Mouse (Mus musculus): ENCODE measurements around the gene Lcn2. TPM values are rescaled to one million over a fixed set of nuclear protein-coding genes. Genes with fewer than 3 reads are reported as not detected.

Gene Lcn2
- polyA plus RNA-seq, 1 experiment, result 328 TPM

- Histone ChIP-seq H3K36me3 (ENCODE audit: control insufficient read depth, insufficient read depth, low read length) (no peaks in the 10 kb centered on the region), H3K27me3 (ENCODE audit: control insufficient read depth, insufficient read depth, low read length) (no peaks in the 10 kb centered on the region), H3K27ac (ENCODE audit: control insufficient read depth, insufficient read depth, low read depth, low read length) (no peak overlapping the region), H3K4me3 (ENCODE audit: control insufficient read depth, low read depth, low read length) (no peak overlapping the region), H3K4me1 (ENCODE audit: control insufficient read depth, insufficient read depth, low read length) (peaks cover 9% of the 10 kb centered on the region)
- TF ChIP-seq POLR2A (IDR thresholded peaks at IDR 0.05; ENCODE audit: control insufficient read depth, low read depth, low read length) (no peak), CTCF (IDR thresholded peaks at IDR 0.05; ENCODE audit: control insufficient read depth, insufficient read depth, insufficient replicate concordance, low read depth, low read length) (no peak)
These were observed 37.5 kb downstream of the Lcn2 start for GRCm38 (mm10) chr2:32350471-32351051.

- TF ChIP-seq CTCF (IDR thresholded peaks at IDR 0.05; ENCODE audit: control insufficient read depth, insufficient read depth, insufficient replicate concordance, low read depth, low read length) (no peak), POLR2A (IDR thresholded peaks at IDR 0.05; ENCODE audit: control insufficient read depth, low read depth, low read length) (no peak)
- H3K4me1 ChIP-seq (ENCODE audit: control insufficient read depth, insufficient read depth, low read length), result peaks cover 9% of the 10 kb centered on the region
- no peaks in the 10 kb centered on the region for H3K36me3 ChIP-seq (ENCODE audit: control insufficient read depth, insufficient read depth, low read length)
- H3K4me3 ChIP-seq (ENCODE audit: control insufficient read depth, low read depth, low read length), result no peak overlapping the region
- H3K27ac ChIP-seq (ENCODE audit: control insufficient read depth, insufficient read depth, low read depth, low read length), result no peak overlapping the region
- no peaks in the 10 kb centered on the region for H3K27me3 ChIP-seq (ENCODE audit: control insufficient read depth, insufficient read depth, low read length)
These were observed 38.3 kb downstream of the Lcn2 start for GRCm38 (mm10) chr2:32349625-32350255.

- TF ChIP-seq POLR2A (IDR thresholded peaks at IDR 0.05; ENCODE audit: control insufficient read depth, low read depth, low read length), result no peak
- H3K4me3 ChIP-seq (ENCODE audit: control insufficient read depth, low read depth, low read length), result no peak overlapping the region
- peaks cover 9% of the 10 kb centered on the region for H3K4me1 ChIP-seq (ENCODE audit: control insufficient read depth, insufficient read depth, low read length)
- no peak overlapping the region for H3K27ac ChIP-seq (ENCODE audit: control insufficient read depth, insufficient read depth, low read depth, low read length)
- H3K36me3 ChIP-seq (ENCODE audit: control insufficient read depth, insufficient read depth, low read length), result no peaks in the 10 kb centered on the region
- H3K27me3 ChIP-seq (ENCODE audit: control insufficient read depth, insufficient read depth, low read length), result no peaks in the 10 kb centered on the region
These were observed 39.7 kb downstream of the Lcn2 start for GRCm38 (mm10) chr2:32348311-32348710.

GRCm38 (mm10) chr2:32347019-32347418, 41.0 kb downstream of the Lcn2 start:
- TF ChIP-seq CTCF (IDR thresholded peaks at IDR 0.05; ENCODE audit: control insufficient read depth, insufficient read depth, insufficient replicate concordance, low read depth, low read length), result no peak
- no peak for TF ChIP-seq POLR2A (IDR thresholded peaks at IDR 0.05; ENCODE audit: control insufficient read depth, low read depth, low read length)
- H3K36me3 ChIP-seq (ENCODE audit: control insufficient read depth, insufficient read depth, low read length), result no peaks in the 10 kb centered on the region
- peaks cover 5% of the 10 kb centered on the region for H3K4me1 ChIP-seq (ENCODE audit: control insufficient read depth, insufficient read depth, low read length)

GRCm38 (mm10) chr2:32344598-32345321, 43.3 kb downstream of the Lcn2 start:
- TF ChIP-seq CTCF (IDR thresholded peaks at IDR 0.05; ENCODE audit: control insufficient read depth, insufficient read depth, insufficient replicate concordance, low read depth, low read length) (no peak), POLR2A (IDR thresholded peaks at IDR 0.05; ENCODE audit: control insufficient read depth, low read depth, low read length) (no peak)
- Histone ChIP-seq H3K4me3 (ENCODE audit: control insufficient read depth, low read depth, low read length) (no peak overlapping the region), H3K27me3 (ENCODE audit: control insufficient read depth, insufficient read depth, low read length) (no peaks in the 10 kb centered on the region), H3K36me3 (ENCODE audit: control insufficient read depth, insufficient read depth, low read length) (no peaks in the 10 kb centered on the region), H3K4me1 (ENCODE audit: control insufficient read depth, insufficient read depth, low read length) (peaks cover 7% of the 10 kb centered on the region), H3K27ac (ENCODE audit: control insufficient read depth, insufficient read depth, low read depth, low read length) (no peak overlapping the region)

More at GRCm38 (mm10) chr2:32347019-32347418, 41.0 kb downstream of the Lcn2 start:
- no peak overlapping the region for H3K27ac ChIP-seq (ENCODE audit: control insufficient read depth, insufficient read depth, low read depth, low read length)
- H3K4me3 ChIP-seq (ENCODE audit: control insufficient read depth, low read depth, low read length), result no peak overlapping the region
- no peaks in the 10 kb centered on the region for H3K27me3 ChIP-seq (ENCODE audit: control insufficient read depth, insufficient read depth, low read length)

GRCm38 (mm10) chr2:32344056-32344455, 44.0 kb downstream of the Lcn2 start:
- Histone ChIP-seq H3K27ac (ENCODE audit: control insufficient read depth, insufficient read depth, low read depth, low read length) (no peak overlapping the region), H3K36me3 (ENCODE audit: control insufficient read depth, insufficient read depth, low read length) (no peaks in the 10 kb centered on the region), H3K4me1 (ENCODE audit: control insufficient read depth, insufficient read depth, low read length) (peaks cover 7% of the 10 kb centered on the region)

GRCm38 (mm10) chr2:32343351-32343671, 44.7 kb downstream of the Lcn2 start:
- peaks cover 7% of the 10 kb centered on the region for H3K4me1 ChIP-seq (ENCODE audit: control insufficient read depth, insufficient read depth, low read length)
- H3K27me3 ChIP-seq (ENCODE audit: control insufficient read depth, insufficient read depth, low read length), result no peaks in the 10 kb centered on the region
- no peak overlapping the region for H3K4me3 ChIP-seq (ENCODE audit: control insufficient read depth, low read depth, low read length)
- H3K36me3 ChIP-seq (ENCODE audit: control insufficient read depth, insufficient read depth, low read length), result no peaks in the 10 kb centered on the region
- H3K27ac ChIP-seq (ENCODE audit: control insufficient read depth, insufficient read depth, low read depth, low read length), result no peak overlapping the region
- TF ChIP-seq POLR2A (IDR thresholded peaks at IDR 0.05; ENCODE audit: control insufficient read depth, low read depth, low read length) (no peak), CTCF (IDR thresholded peaks at IDR 0.05; ENCODE audit: control insufficient read depth, insufficient read depth, insufficient replicate concordance, low read depth, low read length) (no peak)

More at GRCm38 (mm10) chr2:32344056-32344455, 44.0 kb downstream of the Lcn2 start:
- TF ChIP-seq CTCF (IDR thresholded peaks at IDR 0.05; ENCODE audit: control insufficient read depth, insufficient read depth, insufficient replicate concordance, low read depth, low read length), result no peak
- TF ChIP-seq POLR2A (IDR thresholded peaks at IDR 0.05; ENCODE audit: control insufficient read depth, low read depth, low read length), result no peak
- H3K27me3 ChIP-seq (ENCODE audit: control insufficient read depth, insufficient read depth, low read length), result no peaks in the 10 kb centered on the region
- H3K4me3 ChIP-seq (ENCODE audit: control insufficient read depth, low read depth, low read length), result no peak overlapping the region
